Mouse (Mus musculus): Measurements from ENCODE around the gene Sdhc. TPM values are rescaled to one million over a fixed set of nuclear protein-coding genes. Genes with fewer than 3 reads are reported as not detected.

Gene Sdhc
- polyA plus RNA-seq, 1 experiment from 2014 or later: 228 TPM

GRCm38 (mm10) chr1:171187851-171188700, 37.7 kb upstream of the Sdhc start:
- no peak overlapping the region for H3K9ac ChIP-seq
- WGBS: 27% methylated on average over 13 of the region's 13 CpGs
- no peaks in the 10 kb centered on the region for H3K9me3 ChIP-seq
- 0 out of 2 replicates have a peak, but pooled peaks cover 5% of the 10 kb centered on the region for H3K27me3 ChIP-seq (replicated peaks)
- H3K27ac ChIP-seq: no peak overlapping the region
- H3K4me2 ChIP-seq (replicated peaks): peak overlapping the region; percentile 25; the same call in 1 of the 2 replicates
- no peak for ATAC-seq (ENCODE audit: low FRiP score, low read depth)
- no peak overlapping the region for H3K4me3 ChIP-seq
- peaks cover 25% of the 10 kb centered on the region for H3K4me1 ChIP-seq
- H3K36me3 ChIP-seq: no peaks in the 10 kb centered on the region

- Histone ChIP-seq H3K27me3 (replicated peaks) (no peaks in the 10 kb centered on the region), H3K9ac (no peak overlapping the region), H3K9me3 (no peaks in the 10 kb centered on the region), H3K36me3 (no peaks in the 10 kb centered on the region), H3K27ac (no peak overlapping the region), H3K4me3 (no peak overlapping the region), H3K4me1 (peaks cover 18% of the 10 kb centered on the region), H3K4me2 (replicated peaks) (no peak overlapping the region)
- 63% methylated on average over 8 of the region's 8 CpGs for WGBS
- ATAC-seq (ENCODE audit: low FRiP score, low read depth): no peak
Observed at GRCm38 (mm10) chr1:171185655-171186054, 35.3 kb upstream of the Sdhc start.

DNA sequence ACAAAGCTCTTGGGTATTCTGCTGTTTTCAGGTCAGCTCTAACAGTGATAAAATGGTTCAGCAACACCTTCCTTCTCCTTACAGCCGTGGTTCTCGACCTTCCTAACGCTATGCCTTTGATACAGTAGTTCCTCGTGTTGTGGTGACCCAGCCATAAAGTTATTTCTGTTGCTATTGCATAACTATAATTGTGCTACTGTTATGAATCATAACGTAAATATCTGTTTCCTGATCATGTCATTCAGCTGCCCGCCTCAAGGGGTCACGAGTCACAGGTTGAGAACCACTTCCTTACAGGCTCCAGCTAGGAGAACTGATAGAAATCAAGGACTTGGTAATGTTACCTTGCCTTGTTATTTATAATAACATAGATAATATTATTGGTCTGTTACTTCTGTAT, 33.9 kb upstream of the Sdhc start:
- WGBS: 89% methylated on average over 7 of the region's 7 CpGs

DNA sequence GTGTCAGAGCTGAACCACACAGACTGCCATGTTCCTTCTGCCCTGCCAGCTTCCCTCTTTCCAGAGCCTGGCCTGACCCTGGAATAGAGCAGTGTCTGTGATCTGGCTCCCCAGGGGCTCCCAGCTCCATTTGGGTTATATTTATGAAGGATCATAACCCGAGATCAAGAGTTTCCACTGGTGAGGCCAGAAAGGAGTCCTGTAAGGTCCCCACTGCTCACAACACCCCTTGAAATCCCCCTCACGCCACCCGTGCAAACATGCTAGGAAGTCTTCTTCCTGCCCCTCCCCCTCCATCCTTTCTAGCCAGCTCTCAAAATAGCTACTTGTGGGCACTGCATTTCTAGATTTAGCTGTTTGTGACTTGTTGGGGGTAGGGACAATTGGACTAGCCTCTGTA, 33.2 kb upstream of the Sdhc start:
- no peaks in the 10 kb centered on the region for H3K36me3 ChIP-seq
- no peak overlapping the region for H3K4me3 ChIP-seq
- no peak for ATAC-seq (ENCODE audit: low FRiP score, low read depth)
- H3K27me3 ChIP-seq (replicated peaks): no peaks in the 10 kb centered on the region
- no peak overlapping the region for H3K4me2 ChIP-seq (replicated peaks)
- H3K4me1 ChIP-seq: peaks cover 5% of the 10 kb centered on the region; the same call in 1 of the 2 replicates
- H3K9me3 ChIP-seq: no peaks in the 10 kb centered on the region
- 75% methylated on average over 3 of the region's 3 CpGs for WGBS
- H3K9ac ChIP-seq: no peak overlapping the region
- no peak overlapping the region for H3K27ac ChIP-seq

More for the DNA sequence above, 33.9 kb upstream of the Sdhc start:
- Histone ChIP-seq H3K36me3 (no peaks in the 10 kb centered on the region), H3K9ac (no peak overlapping the region), H3K27ac (no peak overlapping the region), H3K4me3 (no peak overlapping the region), H3K4me2 (replicated peaks) (no peak overlapping the region), H3K9me3 (no peaks in the 10 kb centered on the region), H3K27me3 (replicated peaks) (no peaks in the 10 kb centered on the region), H3K4me1 (peaks cover 12% of the 10 kb centered on the region)
- ATAC-seq (ENCODE audit: low FRiP score, low read depth): no peak

DNA sequence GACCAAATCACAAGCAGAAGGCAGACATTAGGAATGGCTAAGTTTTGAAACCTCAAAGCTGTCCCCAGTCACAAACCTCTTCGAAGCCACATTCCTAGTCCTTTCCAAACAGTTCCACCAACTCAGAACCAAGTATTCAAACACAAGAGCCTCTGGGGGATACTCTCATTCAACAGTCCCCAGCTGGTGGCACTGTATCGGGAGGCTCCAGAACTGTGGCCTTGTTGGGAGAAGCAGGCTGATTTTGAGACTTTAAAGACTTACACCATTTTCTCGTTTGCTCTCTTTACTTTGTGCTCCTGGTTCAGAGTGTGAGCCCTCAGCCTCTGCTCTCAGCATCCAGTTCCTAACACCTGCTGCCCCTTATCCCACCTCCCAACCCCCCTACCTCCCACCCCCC, 32.6 kb upstream of the Sdhc start:
- Histone ChIP-seq H3K36me3 (no peaks in the 10 kb centered on the region), H3K4me2 (replicated peaks) (no peak overlapping the region), H3K4me1 (no peaks in the 10 kb centered on the region), H3K27me3 (replicated peaks) (no peaks in the 10 kb centered on the region), H3K27ac (no peak overlapping the region), H3K4me3 (no peak overlapping the region), H3K9ac (no peak overlapping the region), H3K9me3 (no peaks in the 10 kb centered on the region)
- no peak for ATAC-seq (ENCODE audit: low FRiP score, low read depth)
- WGBS: 74% methylated on average over 3 of the region's 3 CpGs

DNA sequence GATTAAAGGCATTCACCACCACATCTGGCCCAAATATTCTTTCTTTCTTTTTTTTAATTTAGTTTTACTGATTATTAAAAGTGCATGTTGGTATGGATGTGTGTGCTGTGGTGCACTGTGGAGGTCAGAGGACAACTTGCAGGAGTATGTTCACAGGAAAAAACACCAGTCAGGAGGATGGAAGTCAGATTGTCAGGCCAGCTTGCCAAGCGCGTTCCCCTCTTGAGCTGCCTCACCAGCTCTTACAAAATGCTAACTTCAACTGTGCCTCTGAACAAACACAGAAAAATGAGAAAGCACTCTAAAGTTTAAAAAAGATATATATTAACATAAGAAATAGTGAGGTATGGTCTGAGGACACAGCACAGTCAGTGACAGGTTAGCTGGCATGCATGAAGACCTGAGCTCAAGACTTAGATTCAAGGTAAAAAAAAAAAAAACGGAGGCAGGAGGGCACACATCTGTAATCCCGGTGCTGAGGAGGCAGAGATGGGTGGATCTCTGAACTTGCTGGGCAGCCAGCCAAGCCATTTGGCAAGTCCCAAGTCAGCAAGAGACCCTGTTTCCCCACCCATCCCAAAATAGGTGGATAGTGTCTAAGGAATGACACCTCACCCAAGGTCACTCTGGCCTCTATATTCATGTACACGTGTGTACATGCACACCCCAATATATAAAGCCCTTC, 29.2 kb upstream of the Sdhc start:
- Histone ChIP-seq H3K36me3 (no peaks in the 10 kb centered on the region), H3K9ac (no peak overlapping the region), H3K4me2 (replicated peaks) (no peak overlapping the region), H3K27ac (no peak overlapping the region), H3K4me1 (no peaks in the 10 kb centered on the region), H3K4me3 (no peak overlapping the region), H3K27me3 (replicated peaks) (no peaks in the 10 kb centered on the region), H3K9me3 (no peaks in the 10 kb centered on the region)
- 81% methylated on average over 5 of the region's 5 CpGs for WGBS
- no peak for ATAC-seq (ENCODE audit: low FRiP score, low read depth)

GRCm38 (mm10) chr1:171172779-171173178, 22.4 kb upstream of the Sdhc start:
- H3K4me1 ChIP-seq: no peaks in the 10 kb centered on the region
- no peak overlapping the region for H3K27ac ChIP-seq
- no peak overlapping the region for H3K4me3 ChIP-seq
- H3K27me3 ChIP-seq (replicated peaks): no peaks in the 10 kb centered on the region
- no peak overlapping the region for H3K4me2 ChIP-seq (replicated peaks)
- ATAC-seq (ENCODE audit: low FRiP score, low read depth): no peak
- H3K36me3 ChIP-seq: no peaks in the 10 kb centered on the region
- WGBS: 96% methylated on average over 8 of the region's 8 CpGs
- no peak overlapping the region for H3K9ac ChIP-seq
- H3K9me3 ChIP-seq: no peaks in the 10 kb centered on the region

DNA sequence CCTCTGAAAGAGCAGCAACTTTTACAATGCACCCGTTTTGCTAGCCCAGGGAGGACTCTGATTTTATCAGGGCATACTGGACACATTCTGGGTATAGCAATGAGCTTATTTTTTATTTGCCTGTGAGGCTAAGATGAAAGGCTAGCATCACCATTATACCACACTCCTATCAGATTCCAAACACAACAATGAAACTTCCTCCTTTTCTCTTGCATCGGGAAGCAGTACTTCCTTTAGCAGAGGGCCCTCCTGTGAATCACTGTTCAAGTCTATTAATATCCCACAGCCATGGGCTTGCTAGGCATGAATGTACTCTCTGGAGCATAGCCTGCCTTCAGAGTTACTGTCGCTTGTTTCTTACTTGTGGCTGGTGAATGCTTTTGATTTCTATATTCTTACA, 20.7 kb upstream of the Sdhc start:
- Histone ChIP-seq H3K27me3 (replicated peaks) (no peaks in the 10 kb centered on the region), H3K27ac (no peak overlapping the region)
- WGBS: 82% methylated on average over 3 of the region's 3 CpGs

GRCm38 (mm10) chr1:171169913-171170312, 19.5 kb upstream of the Sdhc start:
- no peak overlapping the region for H3K4me2 ChIP-seq (replicated peaks)
- H3K4me3 ChIP-seq: no peak overlapping the region
- H3K27ac ChIP-seq: no peak overlapping the region
- no peak for ATAC-seq (ENCODE audit: low FRiP score, low read depth)
- H3K27me3 ChIP-seq (replicated peaks): no peaks in the 10 kb centered on the region
- no peaks in the 10 kb centered on the region for H3K36me3 ChIP-seq
- no peak overlapping the region for H3K9ac ChIP-seq
- 68% methylated on average over 3 of the region's 3 CpGs for WGBS
- H3K9me3 ChIP-seq: no peaks in the 10 kb centered on the region
- H3K4me1 ChIP-seq: no peaks in the 10 kb centered on the region

More for the DNA sequence above, 20.7 kb upstream of the Sdhc start:
- Histone ChIP-seq H3K9ac (no peak overlapping the region), H3K9me3 (no peaks in the 10 kb centered on the region), H3K4me1 (no peaks in the 10 kb centered on the region), H3K36me3 (no peaks in the 10 kb centered on the region), H3K4me2 (replicated peaks) (no peak overlapping the region), H3K4me3 (no peak overlapping the region)
- ATAC-seq (ENCODE audit: low FRiP score, low read depth): no peak

DNA sequence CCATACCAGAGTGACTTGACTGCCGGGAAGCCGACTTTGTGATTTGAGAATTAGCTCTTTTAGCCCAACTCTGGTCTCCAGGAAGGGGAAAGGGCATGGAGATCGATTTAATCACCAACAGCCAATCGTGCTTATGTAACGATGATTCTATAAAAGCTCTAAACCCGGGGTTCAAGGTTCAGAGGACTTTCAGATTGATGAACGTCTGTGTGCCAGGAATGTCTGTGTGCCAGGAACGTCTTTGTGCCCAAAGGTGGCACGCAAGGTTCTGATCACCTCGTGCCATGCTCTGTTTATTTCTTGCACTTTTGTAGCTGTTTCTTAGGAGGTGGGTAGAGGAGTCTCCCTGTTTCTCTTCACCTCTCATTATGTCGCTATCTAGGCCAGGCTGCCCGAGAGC, 18.5 kb upstream of the Sdhc start:
- Histone ChIP-seq H3K9ac (no peak overlapping the region), H3K27ac (no peak overlapping the region), H3K9me3 (no peaks in the 10 kb centered on the region), H3K4me3 (no peak overlapping the region), H3K4me1 (no peaks in the 10 kb centered on the region), H3K36me3 (no peaks in the 10 kb centered on the region), H3K27me3 (replicated peaks) (no peaks in the 10 kb centered on the region), H3K4me2 (replicated peaks) (no peak overlapping the region)
- WGBS: 88% methylated on average over 12 of the region's 12 CpGs
- ATAC-seq (ENCODE audit: low FRiP score, low read depth): no peak

- no peak for ATAC-seq (ENCODE audit: low FRiP score, low read depth)
- H3K4me2 ChIP-seq (replicated peaks): no peak overlapping the region
- H3K36me3 ChIP-seq: no peaks in the 10 kb centered on the region
- no peaks in the 10 kb centered on the region for H3K4me1 ChIP-seq
- no peak overlapping the region for H3K4me3 ChIP-seq
- H3K27me3 ChIP-seq (replicated peaks): peaks cover 3% of the 10 kb centered on the region; the same call in 1 of the 2 replicates
- 70% methylated on average over 5 of the region's 5 CpGs for WGBS
- no peaks in the 10 kb centered on the region for H3K9me3 ChIP-seq
- no peak overlapping the region for H3K9ac ChIP-seq
- no peak overlapping the region for H3K27ac ChIP-seq
Observed at GRCm38 (mm10) chr1:171165629-171166345, 15.4 kb upstream of the Sdhc start.

GRCm38 (mm10) chr1:171164258-171164657, 13.9 kb upstream of the Sdhc start:
- no peak for ATAC-seq (ENCODE audit: low FRiP score, low read depth)
- Histone ChIP-seq H3K4me3 (no peak overlapping the region), H3K27ac (no peak overlapping the region)

More at GRCm38 (mm10) chr1:171164258-171164657, 13.9 kb upstream of the Sdhc start:
- no peak overlapping the region for H3K9ac ChIP-seq
- peaks cover 19% of the 10 kb centered on the region for H3K27me3 ChIP-seq (replicated peaks)
- H3K9me3 ChIP-seq: no peaks in the 10 kb centered on the region
- H3K36me3 ChIP-seq: no peaks in the 10 kb centered on the region
- 36% methylated on average over 3 of the region's 3 CpGs for WGBS
- peaks cover 7% of the 10 kb centered on the region; the same call in 1 of the 2 replicates for H3K4me1 ChIP-seq
- H3K4me2 ChIP-seq (replicated peaks): no peak overlapping the region
